In the genomic region with DNA sequence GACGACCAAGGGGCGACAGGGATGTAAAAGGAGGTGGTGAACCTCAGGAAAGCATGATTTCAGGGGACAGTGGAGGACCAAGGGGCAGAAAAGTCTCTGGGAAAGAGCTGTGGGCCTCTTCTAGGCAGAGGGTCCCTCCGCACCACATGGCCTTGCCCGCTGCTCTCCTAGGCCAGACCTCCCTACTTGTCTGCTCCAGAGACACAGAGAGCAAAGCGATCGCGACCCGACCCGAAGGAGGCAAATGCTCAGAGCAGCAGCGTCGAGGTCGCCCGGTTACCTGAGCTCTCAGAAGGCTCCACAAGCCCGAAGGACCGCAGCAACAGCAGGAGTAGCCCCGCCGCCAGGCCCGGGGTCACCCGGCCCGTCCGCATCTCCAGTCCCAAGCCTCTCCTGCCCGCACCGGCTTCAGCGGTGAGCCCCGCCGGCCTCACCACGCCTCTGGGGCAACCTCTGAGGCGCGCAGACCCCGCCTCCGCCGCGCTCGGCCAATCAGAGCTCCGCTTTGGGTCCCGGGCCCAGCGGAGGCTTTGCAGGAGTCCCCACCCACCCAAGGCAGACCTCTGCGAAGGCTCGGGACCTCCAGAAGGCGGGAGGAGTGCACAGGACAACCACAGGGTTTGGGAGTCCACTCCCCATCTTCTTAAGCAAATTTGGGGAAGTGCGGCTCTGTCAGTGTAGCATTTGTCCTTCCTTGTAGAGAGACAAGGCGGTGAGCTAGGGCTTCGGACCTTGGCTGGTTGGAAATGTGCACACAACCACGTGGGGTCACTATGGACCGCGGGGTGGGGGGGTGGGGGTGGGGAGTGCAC, we compare ENCODE assay signal across 7 mouse cellular contexts. TPM values are rescaled to one million over a fixed set of nuclear protein-coding genes. Genes with fewer than 3 reads are reported as not detected.
DNase-seq lines count a peak whose midpoint lies in the region; ATAC-seq and TF ChIP-seq lines count a peak whose summit lies in the region.

A gene (minus strand): TSS at position 446 of the 812 bp plus-strand sequence.

- intact Hi-C loops in gastrocnemius, postnatal 14 days (cut with DNase I; ENCODE audit: low total_unique reads) = no loop called here
- intact Hi-C loops in left cerebral cortex, postnatal 36 days (cut with DNase I) = no loop called here

- TF ChIP-seq POLR2A in cortical plate, adult 2 months (IDR thresholded peaks at IDR 0.05; ENCODE audit: extremely low read depth, insufficient read depth, low read length) = no peak

- no peak for TF ChIP-seq CTCF in cortical plate, adult 2 months (IDR thresholded peaks at IDR 0.05; ENCODE audit: extremely low read depth, insufficient read depth, low read length)

- no peaks in the 10 kb centered on the region for H3K9me3 ChIP-seq in midbrain, embryonic 11.5 days (ENCODE audit: control insufficient read depth, low read length)

- WGBS in midbrain, embryonic 11.5 days = under 1% methylated on average over 42 of the region's 46 CpGs

- H3K4me2 ChIP-seq in midbrain, embryonic 11.5 days = peak within 1 kb of the TSS; percentile 68

- H3K36me3 ChIP-seq in midbrain, embryonic 11.5 days (ENCODE audit: control insufficient read depth, insufficient read depth, low read length) = no peaks in the 10 kb centered on the region

- H3K4me1 ChIP-seq in cortical plate, adult 2 months (ENCODE audit: control insufficient read depth, insufficient read depth, low read length) = no peaks in the 10 kb centered on the region
- peaks cover 2% of the 10 kb centered on the region for H3K4me1 ChIP-seq in midbrain, embryonic 11.5 days (ENCODE audit: control insufficient read depth, insufficient read depth, low read length)

- peaks cover 7% of the 10 kb centered on the region for H3K27me3 ChIP-seq in midbrain, embryonic 11.5 days (ENCODE audit: control insufficient read depth, insufficient read depth, low read length)

- H3K27ac ChIP-seq in cortical plate, adult 2 months (ENCODE audit: insufficient read depth, low read length) = no peak within 1 kb of the TSS
- no peak within 1 kb of the TSS for H3K27ac ChIP-seq in midbrain, embryonic 11.5 days (ENCODE audit: low read depth, low read length)

- DNase-seq in adipocyte (ENCODE audit: low spot score) = peak; percentile 66
- peak; percentile 81 for DNase-seq in gastrocnemius, postnatal 14 days
- DNase-seq in left cerebral cortex, postnatal 36 days (ENCODE audit: low spot score in 2 of 2) = peak; percentile 12 to 53
- DNase-seq in midbrain, embryonic 11.5 days (ENCODE audit: low spot score, missing footprints) = peak; percentile 98
- DNase-seq in skeletal muscle tissue, adult 2 months (ENCODE audit: low read depth, low spot score) = peak; percentile 36

- H3K9ac ChIP-seq in midbrain, embryonic 11.5 days (ENCODE audit: low read length) = peak within 1 kb of the TSS; percentile 68

- peak within 1 kb of the TSS; percentile 28 for H3K4me3 ChIP-seq in cortical plate, adult 2 months (ENCODE audit: insufficient read depth, low read length)
- peak within 1 kb of the TSS; percentile 45 for H3K4me3 ChIP-seq in midbrain, embryonic 11.5 days (ENCODE audit: low read depth, low read length)

- ATAC-seq in inflammation-experienced regulatory T-cells, adult 6 months = peak; percentile 87
- peak; percentile 100 for ATAC-seq in midbrain, embryonic 11.5 days (ENCODE audit: low FRiP score)

RNA-seq across cellular contexts. Expression of the gene that starts here (rescaled TPM):
- polyA plus RNA-seq in cortical plate, adult 2 months (2012; rRNA removed) = 0.79 and 1.1 TPM in 2 replicates
- under 1 TPM; 0.04 to 0.09 TPM for total RNA-seq in gastrocnemius, postnatal 14 days (2021)
- polyA plus RNA-seq in inflammation-experienced regulatory T-cells, adult 6 months (2017; shearing (Covaris generic)) = 10 to 100 TPM; 12.4 to 15.1 (median 12.6) TPM
- 1 to 10 TPM; 1.2 to 1.6 TPM for total RNA-seq in left cerebral cortex, postnatal 36 days (2021)
- polyA plus RNA-seq in midbrain, embryonic 11.5 days (2014; fragmentation: Nextera tagmentation; extraction: Ambion mirVana) = 2.0 and 2.3 TPM in 2 replicates

Comparison
In these comparisons a context has a peak if more than half of its experiments do, and no peak if none do; other contexts are left out.
1. Peak in DNase-seq in gastrocnemius, postnatal 14 days; RNA of the gene not detected or under 1 TPM.
2. DNase-seq: peak in every context shown above with its lines; median percentile 98 in midbrain, embryonic 11.5 days; 81 in gastrocnemius, postnatal 14 days; 66 in adipocyte; 36 in skeletal muscle tissue, adult 2 months; 32 in left cerebral cortex, postnatal 36 days.